Mouse (Mus musculus): ENCODE data around the gene Colec11. TPM values are rescaled to one million over a fixed set of nuclear protein-coding genes. Genes with fewer than 3 reads are reported as not detected.

The Colec11 gene
- total RNA-seq, 2 experiments from 2014 or later: 0.92 TPM; not detected in 1

Other genes starting within 250 kb of the Colec11 start
- not detected in 2 replicates for gene Dcdc2c, start 71.0 kb downstream of the Colec11 start, total RNA-seq (2015)
- 0.45 TPM in 1 of 2 replicates, not detected in the other for gene Dcdc2c, start 71.0 kb downstream of the Colec11 start, total RNA-seq (2017)
- not detected in 2 replicates for gene Allc, start 40.9 kb downstream of the Colec11 start, total RNA-seq (2015)
- not detected in 2 replicates for gene Allc, start 40.9 kb downstream of the Colec11 start, total RNA-seq (2017)
- gene Rps7, start 12.6 kb upstream of the Colec11 start, total RNA-seq (2015): 1,498 and 1,642 TPM in 2 replicates
- gene Rps7, start 12.6 kb upstream of the Colec11 start, total RNA-seq (2017): 2,690 and 2,962 TPM in 2 replicates
- 17.1 and 21.2 TPM in 2 replicates for gene Rnaseh1, start 26.2 kb upstream of the Colec11 start, total RNA-seq (2015)
- 13.5 and 19.5 TPM in 2 replicates for gene Rnaseh1, start 26.2 kb upstream of the Colec11 start, total RNA-seq (2017)
- 28.8 and 32.0 TPM in 2 replicates for gene Adi1, start 51.9 kb upstream of the Colec11 start, total RNA-seq (2015)
- 7.6 and 9.1 TPM in 2 replicates for gene Adi1, start 51.9 kb upstream of the Colec11 start, total RNA-seq (2017)
- gene Trappc12, start 127.1 kb upstream of the Colec11 start, total RNA-seq (2015): 25.9 and 29.7 TPM in 2 replicates
- 34.3 and 40.3 TPM in 2 replicates for gene Trappc12, start 127.1 kb upstream of the Colec11 start, total RNA-seq (2017)
- 21.2 and 22.7 TPM in 2 replicates for gene Eipr1, start 128.4 kb upstream of the Colec11 start, total RNA-seq (2015)
- gene Eipr1, start 128.4 kb upstream of the Colec11 start, total RNA-seq (2017): 26.9 and 33.8 TPM in 2 replicates